In genomic region chr16:59474788-59475187, GRCm38 (mm10) we compare ENCODE assay signal across 8 mouse cellular contexts. TPM values are rescaled to one million over a fixed set of nuclear protein-coding genes. Genes with fewer than 3 reads are reported as not detected.
DNase-seq lines count a peak whose midpoint lies in the region; ATAC-seq and TF ChIP-seq lines count a peak whose summit lies in the region.
"Had no signal": no experiment of that assay in that cellular context is flagged by ENCODE, and none has a peak within 500 bp of the region (broad histone marks: within the 10 kb centered on the region; RNA-seq: fewer than 3 reads in every experiment).

No protein-coding gene starts in this region.

- ATAC-seq in kidney, postnatal 0 days (replicated peaks; ENCODE audit: low FRiP score, low read depth): no peak; the same call in 1 of the 2 replicates
- no peak for ATAC-seq in liver, postnatal 0 days

- TF ChIP-seq POLR2A in embryonic fibroblast, embryonic 13.5 days (IDR thresholded peaks at IDR 0.05; ENCODE audit: low read depth, low read length): no peak

- no peaks in the 10 kb centered on the region for H3K27me3 ChIP-seq in kidney, postnatal 0 days (ENCODE audit: insufficient read depth, low read length)
- H3K27me3 ChIP-seq in liver, postnatal 0 days (ENCODE audit: insufficient read depth, low read length): no peaks in the 10 kb centered on the region
- H3K27me3 ChIP-seq: hindbrain, embryonic 15.5 days had no signal

- H3K9ac ChIP-seq in kidney, postnatal 0 days (ENCODE audit: low read depth, low read length): no peak overlapping the region
- no peak overlapping the region for H3K9ac ChIP-seq in liver, postnatal 0 days (replicated peaks)
- H3K9ac ChIP-seq: hindbrain, embryonic 15.5 days had no signal

- TF ChIP-seq CTCF in embryonic fibroblast, embryonic 13.5 days (IDR thresholded peaks at IDR 0.05; ENCODE audit: borderline replicate concordance, insufficient read depth, low read length): peak; percentile 77; the same call in 1 of the 2 replicates
- TF ChIP-seq CTCF in kidney, postnatal 0 days (IDR thresholded peaks at IDR 0.05; ENCODE audit: low read depth): peak; percentile 92
- peak; percentile 89 for TF ChIP-seq CTCF in liver, postnatal 0 days (IDR thresholded peaks at IDR 0.05; ENCODE audit: low read depth)

- H3K4me3 ChIP-seq in embryonic fibroblast, embryonic 13.5 days (ENCODE audit: insufficient read depth, low read length): no peak overlapping the region
- no peak overlapping the region for H3K4me3 ChIP-seq in kidney, postnatal 0 days (replicated peaks; ENCODE audit: low read depth, low read length)
- H3K4me3 ChIP-seq in liver, postnatal 0 days (ENCODE audit: low read depth, low read length): no peak overlapping the region
- H3K4me3 ChIP-seq: hindbrain, embryonic 15.5 days had no signal

- H3K4me2 ChIP-seq in kidney, postnatal 0 days (ENCODE audit: low read length): no peak overlapping the region
- H3K4me2 ChIP-seq in liver, postnatal 0 days (ENCODE audit: low read depth, low read length): no peak overlapping the region
- H3K4me2 ChIP-seq: hindbrain, embryonic 15.5 days had no signal

- DNase-seq in urinary bladder, adult 18-20 months (ENCODE audit: low spot score in 2 of 2): peak; percentile 11 to 48
- DNase-seq in urinary bladder, postnatal 10 days (ENCODE audit: low spot score): no peak
- peak; percentile 57 for DNase-seq in adrenal gland, adult 2 months
- DNase-seq in kidney, postnatal 0 days (ENCODE audit: low spot score): peak; percentile 81
- DNase-seq in liver, postnatal 0 days: peak; percentile 74
- DNase-seq in right cerebral cortex, postnatal 25 days: peak; percentile 60

- H3K9me3 ChIP-seq in kidney, postnatal 0 days (replicated peaks; ENCODE audit: low read length): no peaks in the 10 kb centered on the region
- no peaks in the 10 kb centered on the region for H3K9me3 ChIP-seq in liver, postnatal 0 days (ENCODE audit: low read length)
- H3K9me3 ChIP-seq: hindbrain, embryonic 15.5 days had no signal

- no peak for TF ChIP-seq EP300 in liver, postnatal 0 days (IDR thresholded peaks at IDR 0.05; ENCODE audit: low read depth)

- no peak overlapping the region for H3K27ac ChIP-seq in embryonic fibroblast, embryonic 13.5 days (ENCODE audit: insufficient read depth, low read length)
- no peak overlapping the region for H3K27ac ChIP-seq in kidney, postnatal 0 days
- no peak overlapping the region for H3K27ac ChIP-seq in liver, postnatal 0 days (ENCODE audit: low read depth)
- H3K27ac ChIP-seq: hindbrain, embryonic 15.5 days had no signal

- 38% methylated on average over 1 of the region's 1 CpGs for WGBS in kidney, postnatal 0 days
- 22% methylated on average over 1 of the region's 1 CpGs for WGBS in liver, postnatal 0 days (ENCODE audit: insufficient replicate concordance)

- H3K36me3 ChIP-seq in kidney, postnatal 0 days (ENCODE audit: insufficient read depth, low read length): peaks cover 10% of the 10 kb centered on the region
- H3K36me3 ChIP-seq in liver, postnatal 0 days (replicated peaks; ENCODE audit: insufficient read depth, low read length): peaks cover 19% of the 10 kb centered on the region
- H3K36me3 ChIP-seq: hindbrain, embryonic 15.5 days had no signal

- no peaks in the 10 kb centered on the region for H3K4me1 ChIP-seq in embryonic fibroblast, embryonic 13.5 days (ENCODE audit: control insufficient read depth, insufficient read depth, low read length)
- H3K4me1 ChIP-seq in kidney, postnatal 0 days (replicated peaks; ENCODE audit: insufficient read depth, low read length): peaks cover 6% of the 10 kb centered on the region
- 0 out of 2 replicates have a peak, but pooled peaks cover 8% of the 10 kb centered on the region for H3K4me1 ChIP-seq in liver, postnatal 0 days (ENCODE audit: insufficient read depth)

RNA-seq across cellular contexts. Expression of gene Riox2, which starts 3.2 kb away (rescaled TPM):
- 10 to 100 TPM; 18.9 to 24.9 TPM for total RNA-seq in adrenal gland, adult 2 months (2021)
- 2.3 and 4.5 TPM in 2 replicates for polyA plus RNA-seq in adrenal gland, adult 2 months (2012; rRNA removed)
- polyA plus RNA-seq in embryonic fibroblast, embryonic 13.5 days (2011; ENCODE audit: insufficient read length, low read depth, missing spikeins): 25.3 and 27.7 TPM in 2 replicates
- polyA plus RNA-seq in kidney, postnatal 0 days (2015; fragmentation: Nextera tagmentation; extraction: Ambion mirVana): 26.6 TPM in 2 replicates
- polyA plus RNA-seq in liver, postnatal 0 days (2015; fragmentation: Nextera tagmentation; extraction: Ambion mirVana): 9.5 and 10.4 TPM in 2 replicates
